Mouse (Mus musculus): ENCODE results near the gene Rassf3. TPM values are rescaled to one million over a fixed set of nuclear protein-coding genes. Genes with fewer than 3 reads are reported as not detected.

Gene Rassf3
- polyA plus RNA-seq, 1 experiment, result not detected

DNA sequence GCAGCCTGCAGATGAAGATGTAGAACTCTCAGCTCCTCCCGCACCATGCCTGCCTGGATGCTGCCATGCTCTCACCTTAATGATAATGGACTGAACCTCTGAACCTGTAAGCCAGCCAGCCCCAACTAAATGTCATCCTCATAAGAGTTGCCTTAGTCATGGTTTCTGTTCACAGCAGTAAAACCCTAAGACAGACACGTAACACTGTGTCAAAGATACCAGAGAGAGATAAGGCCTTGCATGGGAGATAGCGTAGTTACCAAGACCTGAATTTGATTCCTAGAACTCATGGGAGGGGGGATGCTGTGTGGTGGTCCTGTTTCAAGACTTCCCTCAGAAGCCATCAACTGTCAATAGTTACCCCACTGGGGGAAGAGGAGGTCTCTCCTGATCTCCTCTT is 20.6 kb downstream of the Rassf3 start:
- no peak for TF ChIP-seq GATA1 (IDR thresholded peaks at IDR 0.05; ENCODE audit: low read length)

DNA sequence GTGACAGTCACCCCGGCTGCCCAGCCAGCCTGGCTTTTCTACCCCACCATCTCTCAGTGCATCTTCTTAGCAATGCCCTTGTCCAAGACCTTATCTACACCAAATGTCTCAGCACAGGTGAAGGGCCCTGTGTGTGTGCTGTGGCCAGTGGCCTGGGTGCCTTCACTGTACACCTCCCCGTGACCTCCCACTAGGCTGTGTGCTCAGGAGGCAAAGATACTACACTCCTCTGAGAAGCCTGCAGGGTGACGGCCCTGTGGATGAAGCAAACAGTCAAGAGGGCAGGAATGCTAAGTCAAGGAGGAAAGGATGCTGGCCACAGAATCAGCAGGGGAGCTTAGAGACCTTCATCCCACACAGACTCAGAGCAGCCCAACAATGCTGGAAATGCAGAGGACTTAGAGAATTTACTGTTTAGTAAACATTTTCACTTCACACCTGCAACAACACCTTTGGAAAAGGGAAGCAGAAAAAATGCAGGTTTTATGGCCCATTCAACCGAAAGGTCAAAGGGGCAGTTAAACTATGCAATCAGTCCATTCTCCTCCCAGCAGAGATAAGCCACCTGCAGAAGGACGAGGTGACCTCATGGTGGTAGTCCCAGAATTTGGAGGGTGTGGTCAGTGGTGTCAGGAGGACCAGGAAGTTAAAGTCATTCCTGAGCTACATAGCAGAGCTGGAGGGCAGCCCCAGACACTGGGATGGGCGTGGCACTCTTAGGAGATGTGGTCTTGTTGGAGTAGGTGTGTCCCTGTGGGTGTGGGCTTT is 21.3 kb downstream of the Rassf3 start:
- TF ChIP-seq GATA1 (IDR thresholded peaks at IDR 0.05; ENCODE audit: low read length), result no peak

DNA sequence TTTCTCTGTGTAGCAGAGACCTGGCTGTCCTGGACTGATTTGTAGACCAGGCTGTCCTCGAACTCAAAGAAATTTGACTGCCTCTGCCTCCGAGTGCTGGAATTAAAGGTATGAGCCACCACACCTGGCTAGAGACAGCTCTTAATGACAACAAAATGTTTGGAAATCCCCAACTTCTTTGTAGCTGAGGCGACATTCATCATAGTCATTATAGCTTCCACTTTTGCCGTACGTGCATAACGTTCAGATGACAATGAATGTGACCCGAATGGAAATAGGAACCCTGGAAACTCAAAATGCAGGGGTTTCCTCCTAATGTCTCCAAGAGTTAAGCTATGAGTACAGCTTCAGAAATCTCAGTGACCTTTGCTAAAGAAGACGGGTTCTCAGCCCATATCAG is 22.1 kb downstream of the Rassf3 start:
- TF ChIP-seq GATA1 (IDR thresholded peaks at IDR 0.05; ENCODE audit: low read length), result no peak

DNA sequence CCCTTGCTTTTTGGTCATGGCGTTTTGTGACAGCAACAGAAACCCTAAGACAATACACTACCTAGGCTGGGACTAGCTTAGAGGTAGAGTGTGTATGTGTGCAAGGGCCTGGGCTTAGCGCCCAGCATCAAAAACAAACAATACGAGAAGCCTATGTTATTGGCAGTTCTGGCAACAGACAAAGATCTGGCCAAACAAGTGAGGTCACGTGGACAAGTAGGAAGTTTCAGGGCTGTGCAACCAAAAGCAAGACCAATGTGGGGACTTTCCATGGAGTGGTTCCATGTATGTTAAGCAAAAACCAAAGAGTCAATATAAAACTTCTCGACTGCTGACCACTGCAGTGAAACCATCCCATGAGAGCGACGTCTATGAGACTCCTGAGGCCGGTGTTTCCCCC is 30.3 kb downstream of the Rassf3 start:
- no peak for TF ChIP-seq GATA1 (IDR thresholded peaks at IDR 0.05; ENCODE audit: low read length)

DNA sequence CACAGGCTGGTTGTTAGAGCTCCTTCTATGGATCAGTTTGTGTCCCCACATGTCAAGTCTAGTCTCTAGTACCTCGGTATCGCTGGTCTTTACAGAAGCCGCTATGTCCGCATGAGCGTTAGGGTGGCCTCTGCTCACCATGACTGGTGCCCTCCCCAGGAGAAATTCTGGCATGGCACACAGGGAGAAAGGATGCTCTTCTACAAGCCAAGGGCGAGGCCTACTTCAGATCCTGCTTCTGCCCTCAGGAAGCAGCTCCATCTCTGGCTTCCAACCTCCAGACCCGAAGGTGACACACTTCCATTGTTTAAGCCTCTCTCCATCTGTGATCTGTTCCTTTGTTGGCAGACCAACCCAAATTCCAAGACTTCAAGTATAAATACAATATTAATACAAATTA is 31.9 kb downstream of the Rassf3 start:
- TF ChIP-seq GATA1 (IDR thresholded peaks at IDR 0.05; ENCODE audit: low read length), result no peak

DNA sequence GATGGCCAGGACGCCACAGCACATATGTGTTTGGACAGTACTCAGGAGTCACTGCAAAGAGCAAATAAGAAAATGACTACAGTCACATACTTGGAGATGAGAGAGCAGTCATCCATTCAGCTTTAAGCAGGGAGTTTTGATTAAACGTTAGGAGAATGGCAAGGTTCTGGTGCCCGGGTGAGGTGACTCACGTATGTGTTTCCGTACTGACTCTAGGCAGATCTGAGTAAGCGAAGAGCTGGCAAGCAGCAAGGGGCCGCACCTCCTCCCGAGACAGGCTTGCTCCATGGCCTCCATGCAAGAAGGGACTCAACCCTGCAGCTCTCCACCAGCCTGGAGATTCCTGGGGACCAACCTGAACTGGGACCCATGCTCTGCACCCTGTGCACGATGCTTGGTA is 32.4 kb downstream of the Rassf3 start:
- TF ChIP-seq GATA1 (IDR thresholded peaks at IDR 0.05; ENCODE audit: low read length), result no peak

DNA sequence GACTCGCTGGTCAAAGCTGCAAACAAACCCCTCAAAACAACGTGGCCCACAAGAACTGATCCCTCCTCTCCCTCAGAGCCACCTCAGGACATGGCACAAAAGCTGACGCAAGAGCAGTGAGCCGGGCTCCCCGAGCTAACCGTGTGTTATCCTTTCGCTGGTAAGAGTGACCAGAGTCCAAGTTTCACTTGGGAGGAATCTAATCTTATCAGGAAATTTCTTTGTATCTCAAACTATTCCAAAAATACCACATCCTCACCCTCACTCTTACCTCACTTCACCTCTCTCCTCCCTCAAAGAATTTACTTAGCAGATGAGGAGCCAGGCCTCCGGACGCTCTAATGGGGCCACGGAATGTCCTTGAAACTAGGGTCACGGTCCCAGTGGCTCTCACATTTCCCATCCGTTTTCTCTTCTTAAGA is 36.8 kb downstream of the Rassf3 start:
- TF ChIP-seq GATA1 (IDR thresholded peaks at IDR 0.05; ENCODE audit: low read length), result no peak

DNA sequence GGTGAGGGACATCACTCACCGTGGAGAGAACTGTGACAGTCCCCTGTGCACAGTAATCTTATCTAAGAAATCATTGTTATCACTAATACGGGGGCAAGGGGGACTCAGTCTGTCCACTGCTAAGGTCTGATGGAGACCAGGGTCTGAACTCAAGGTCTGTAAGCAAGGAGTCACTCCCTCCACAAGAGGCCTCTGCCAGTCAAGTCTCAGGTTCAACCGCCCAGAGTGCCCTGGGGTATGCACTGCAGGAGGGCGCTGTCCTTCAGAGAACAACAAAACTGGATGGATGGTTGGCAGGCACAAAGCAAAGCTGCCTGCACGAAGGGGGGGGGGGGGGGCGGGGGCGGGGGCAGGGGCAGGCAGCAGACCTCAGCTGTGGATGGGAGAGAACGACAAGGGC is 38.0 kb downstream of the Rassf3 start:
- no peak for TF ChIP-seq GATA1 (IDR thresholded peaks at IDR 0.05; ENCODE audit: low read length)

DNA sequence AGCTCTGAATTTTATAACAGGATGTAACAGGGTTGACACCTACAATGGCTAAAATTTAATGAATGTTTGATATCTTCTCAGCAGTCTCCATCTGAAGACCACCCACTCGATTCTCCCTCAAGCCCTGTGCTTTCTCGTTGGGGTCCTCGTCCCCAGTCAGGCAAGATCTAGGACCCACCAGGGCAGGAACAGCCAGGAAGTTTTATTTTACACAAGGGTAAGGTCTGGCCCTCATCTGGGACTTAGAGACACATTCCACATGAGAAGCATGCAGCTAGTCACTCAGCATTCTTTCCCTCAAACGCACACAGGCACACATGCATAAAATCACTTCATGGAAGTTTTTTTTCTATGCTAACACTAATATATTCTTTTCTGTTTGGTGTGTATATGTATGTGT is 39.5 kb downstream of the Rassf3 start:
- no peak for TF ChIP-seq GATA1 (IDR thresholded peaks at IDR 0.05; ENCODE audit: low read length)

DNA sequence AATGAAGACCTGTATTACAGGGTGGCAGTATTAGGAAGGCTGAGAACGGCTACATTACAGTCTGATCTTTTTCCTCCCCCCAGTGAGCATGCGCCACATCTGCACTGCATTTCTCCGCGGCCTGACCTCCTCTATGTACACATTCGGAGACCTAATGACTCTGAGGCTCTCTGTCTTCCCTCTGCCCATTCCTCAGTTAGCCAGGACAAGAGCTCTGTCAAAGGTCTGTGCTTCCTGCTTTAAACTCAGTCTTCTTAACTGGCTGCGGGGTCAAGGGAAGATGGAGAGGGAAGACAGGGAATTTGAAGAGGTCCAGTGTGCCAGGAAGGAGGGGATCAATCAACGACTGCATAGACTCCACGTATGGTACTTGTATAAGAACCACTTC is 39.9 kb downstream of the Rassf3 start:
- TF ChIP-seq GATA1 (IDR thresholded peaks at IDR 0.05; ENCODE audit: low read length), result no peak

DNA sequence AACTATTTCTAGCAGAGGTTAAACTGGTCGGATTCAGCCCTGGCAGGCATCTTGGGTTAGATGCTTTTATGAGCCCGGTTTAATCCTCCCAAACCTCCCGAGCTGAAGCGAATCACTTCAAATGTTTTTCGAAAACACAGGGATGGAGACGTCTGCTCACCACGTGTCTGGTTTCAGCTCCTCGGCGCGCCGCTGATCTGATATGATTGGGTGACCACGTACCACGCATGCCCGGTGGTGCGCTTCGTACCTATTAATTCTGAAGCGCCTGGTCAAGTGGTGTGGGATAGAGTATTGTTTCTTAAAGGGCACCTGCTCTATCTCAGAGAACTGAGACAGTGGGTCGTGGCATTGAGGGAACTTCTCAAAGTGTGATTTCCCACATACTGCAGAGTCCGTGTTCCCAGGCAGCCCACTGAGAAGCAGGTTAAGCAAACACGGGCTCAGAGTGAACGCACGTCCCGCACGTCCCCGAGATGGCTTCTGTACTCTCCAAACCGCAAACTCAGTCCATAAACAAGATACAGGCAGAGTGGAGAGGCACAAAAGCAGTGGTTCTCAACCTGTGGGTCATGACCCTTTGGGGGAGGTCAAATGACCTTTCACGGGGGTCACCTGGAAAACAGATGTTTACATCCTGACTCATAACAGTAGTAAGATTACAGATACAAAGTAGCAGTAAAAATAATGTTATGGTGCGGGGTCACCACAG is 40.4 kb downstream of the Rassf3 start:
- TF ChIP-seq GATA1 (IDR thresholded peaks at IDR 0.05; ENCODE audit: low read length), result no peak

DNA sequence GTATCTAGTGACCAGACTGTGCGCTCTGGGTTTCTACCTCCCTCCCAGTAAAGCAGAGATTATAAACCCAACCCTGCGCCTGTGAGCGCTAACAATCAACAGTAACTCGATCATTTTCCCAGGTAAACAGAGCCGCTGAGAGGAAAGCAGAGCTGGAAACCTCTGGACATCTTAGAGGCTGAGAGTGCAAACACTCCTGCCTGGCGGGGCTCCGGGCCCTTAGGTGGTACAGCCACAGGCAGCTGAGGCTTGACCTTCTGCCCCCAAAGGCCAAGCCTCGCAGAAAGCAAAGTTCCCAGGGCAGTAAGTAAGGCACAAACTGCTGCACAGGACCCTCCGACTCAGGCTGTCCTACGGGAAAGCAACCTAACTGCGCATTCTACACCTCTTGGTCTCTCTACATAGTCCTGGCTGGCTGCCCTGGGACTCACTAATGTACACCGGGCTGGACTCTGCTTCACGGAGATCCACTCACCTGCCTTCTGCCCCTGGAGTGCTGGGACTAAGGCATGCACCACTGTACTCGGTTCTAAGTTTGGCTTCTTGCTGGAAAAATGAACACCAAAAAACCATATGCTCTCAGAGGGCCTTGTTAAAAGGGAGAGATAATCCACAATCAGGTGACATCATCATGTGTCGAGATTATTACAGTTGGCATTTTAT is 41.6 kb downstream of the Rassf3 start:
- TF ChIP-seq GATA1 (IDR thresholded peaks at IDR 0.05; ENCODE audit: low read length), result no peak

DNA sequence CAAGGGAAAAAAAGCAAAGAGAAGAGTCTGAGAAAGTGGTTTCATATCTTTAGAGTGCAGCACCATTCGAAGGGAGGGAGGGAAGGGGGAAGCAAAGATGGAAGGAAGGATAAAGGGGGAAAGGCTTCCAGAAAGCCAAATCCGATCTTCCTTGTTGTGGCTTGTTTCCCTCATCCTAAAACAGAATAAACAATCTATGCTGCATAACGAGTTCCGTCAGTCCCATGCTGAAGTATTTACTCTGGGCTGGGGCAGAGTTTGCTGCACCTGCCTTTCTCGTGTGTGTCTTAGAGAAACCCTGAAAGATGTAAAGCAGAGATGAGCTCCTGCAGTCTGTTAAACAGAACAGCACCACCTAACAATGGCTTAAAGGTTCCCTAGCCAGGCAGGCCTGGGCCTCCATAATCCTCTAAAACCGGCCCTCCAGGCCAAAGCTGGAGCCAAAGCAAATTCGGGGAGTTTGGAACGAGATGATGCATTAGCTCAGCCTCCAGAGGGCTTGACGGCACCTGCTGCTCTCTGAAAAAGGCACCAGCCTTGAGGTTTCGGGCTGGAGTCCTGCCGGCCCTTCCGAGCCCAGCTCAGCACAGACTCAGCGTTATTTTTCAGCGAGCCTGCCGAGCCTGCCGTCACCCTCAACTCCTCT is 43.4 kb downstream of the Rassf3 start:
- TF ChIP-seq GATA1 (IDR thresholded peaks at IDR 0.05; ENCODE audit: low read length), result no peak

DNA sequence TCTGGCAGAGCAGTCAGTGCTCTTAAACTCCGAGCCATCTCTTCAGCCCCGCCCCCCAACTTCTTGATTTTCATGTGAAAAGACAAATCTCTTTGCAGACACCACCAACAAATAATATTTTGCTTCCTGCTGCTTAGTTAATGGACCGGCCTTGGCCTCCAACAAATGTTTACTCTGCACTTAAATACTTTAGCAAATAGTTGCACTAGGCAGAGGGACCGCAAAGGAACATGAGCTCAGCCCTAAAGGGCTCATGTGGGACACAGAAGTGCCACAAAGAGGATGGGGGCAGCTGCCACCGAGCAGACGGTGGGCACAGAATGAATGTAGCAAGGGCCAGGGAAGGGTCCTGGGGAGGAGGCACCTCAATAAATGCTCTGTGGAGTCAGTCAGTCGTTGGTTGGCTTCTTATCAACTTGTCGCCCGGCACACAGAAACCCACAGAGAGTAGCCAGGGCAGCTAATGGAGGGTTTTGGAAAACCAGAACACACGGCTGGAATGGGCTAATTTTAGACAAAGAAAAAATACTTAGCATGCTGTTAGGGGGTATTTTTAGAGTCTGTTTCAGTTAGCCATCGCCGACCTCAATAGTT is 44.0 kb downstream of the Rassf3 start:
- no peak for TF ChIP-seq GATA1 (IDR thresholded peaks at IDR 0.05; ENCODE audit: low read length)

DNA sequence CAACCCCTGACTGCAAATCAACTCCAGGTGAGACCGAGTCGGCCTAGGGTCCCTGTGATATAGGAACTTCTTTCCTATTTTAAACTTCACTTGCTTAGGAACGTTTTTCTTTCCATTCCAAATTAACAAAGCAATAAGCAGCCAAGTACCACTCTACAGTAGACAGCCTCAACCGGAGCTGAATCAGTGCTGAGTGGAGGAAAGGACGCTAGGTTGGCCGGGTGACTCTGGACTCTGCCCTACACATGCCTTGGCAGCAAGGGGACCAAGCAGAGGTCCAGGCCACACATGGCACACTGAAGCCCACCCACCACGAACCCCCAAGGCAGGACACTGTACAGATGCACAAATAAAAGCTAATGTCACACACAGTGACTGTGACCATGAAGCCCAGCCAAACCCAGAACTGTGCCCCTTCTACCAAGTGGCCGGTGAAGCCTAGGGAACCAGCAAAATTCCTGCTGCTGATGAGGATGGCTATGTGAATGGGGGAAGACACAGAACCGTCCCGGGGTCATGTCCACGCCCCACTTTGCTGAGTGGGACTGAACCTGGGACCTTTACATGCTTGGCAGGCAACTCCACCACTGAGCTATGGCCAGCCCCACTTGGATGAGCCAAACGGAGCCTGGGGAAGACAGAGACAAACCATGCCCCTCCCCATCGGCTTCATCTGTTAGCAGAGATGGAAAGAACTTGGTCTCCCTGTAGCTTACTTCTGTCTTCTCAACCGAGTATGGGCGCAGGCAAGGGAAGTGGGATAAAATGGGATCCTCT is 45.2 kb downstream of the Rassf3 start:
- TF ChIP-seq GATA1 (IDR thresholded peaks at IDR 0.05; ENCODE audit: low read length), result no peak

Data from G1E-ER4 (cell line).